Mouse (Mus musculus) liver, embryonic 14.5 days (tissue): ENCODE results near the gene Fhit.

Source experiments
- CTCF ChIP-seq: IDR thresholded peaks from 2 replicates; pipeline ENCODE4 v1.5.1; 2016; ENCODE audit warnings: antibody characterized with exemption, low read depth, control low read depth
- EP300 ChIP-seq: IDR thresholded peaks from 2 replicates; pipeline ENCODE4 v1.6.1; 2016; ENCODE audit warnings: antibody characterized with exemption, low read depth

GRCm38 (mm10) chr14:10221847-10222246, 940.0 kb downstream of the Fhit start:
- TF ChIP-seq CTCF, result no peak
- no peak for TF ChIP-seq EP300
